Mouse (Mus musculus) liver, adult 2 months (tissue): Measurements from ENCODE around the gene Gdpgp1.

Experiments used
- CTCF ChIP-seq: fragments of 200-500 bp; IDR thresholded peaks from 2 replicates; pipeline ENCODE4 v1.5.1; 2011; ENCODE audit warnings: low read depth, low read length, control low read depth
- POLR2A ChIP-seq: fragments of 200-500 bp; IDR thresholded peaks from 2 replicates; pipeline ENCODE4 v1.6.1; 2011; ENCODE audit warnings: low read length, control low read depth; ENCODE audit not compliant: insufficient read depth; ENCODE audit errors: extremely low read depth

GRCm38 (mm10) chr7:80183466-80183865 lies 49.2 kb upstream of the Gdpgp1 start:
- TF ChIP-seq CTCF (no peak), POLR2A (no peak)
